Mouse (Mus musculus) gastrocnemius, postnatal 10 days (tissue): Measurements from ENCODE around the gene C130032M10Rik. TPM values are rescaled to one million over a fixed set of nuclear protein-coding genes. Genes with fewer than 3 reads are reported as not detected.
A peak's percentile ranks its signal among the peaks of the same experiment; 100 is the strongest.

Experiments
- DNase-seq: peaks from one replicate; pipeline ENCODE4 v3.0.0; 2021; ENCODE audit warnings: mixed read lengths
- long read RNA-seq, 2 experiments: library from polyadenylated mRNA; stranded (forward); transcript quantifications; one replicate each; pipeline ENCODE4 v2.0.0; 2021
- total RNA-seq, 2 experiments: library from RNA; stranded (reverse); gene quantifications; 2 replicates each; pipeline ENCODE4 v1.2.3; 2021

Gene C130032M10Rik
- not detected for total RNA-seq
- long read RNA-seq, experiment 1, result 0 reads
- long read RNA-seq, experiment 2, result 0 reads

DNA sequence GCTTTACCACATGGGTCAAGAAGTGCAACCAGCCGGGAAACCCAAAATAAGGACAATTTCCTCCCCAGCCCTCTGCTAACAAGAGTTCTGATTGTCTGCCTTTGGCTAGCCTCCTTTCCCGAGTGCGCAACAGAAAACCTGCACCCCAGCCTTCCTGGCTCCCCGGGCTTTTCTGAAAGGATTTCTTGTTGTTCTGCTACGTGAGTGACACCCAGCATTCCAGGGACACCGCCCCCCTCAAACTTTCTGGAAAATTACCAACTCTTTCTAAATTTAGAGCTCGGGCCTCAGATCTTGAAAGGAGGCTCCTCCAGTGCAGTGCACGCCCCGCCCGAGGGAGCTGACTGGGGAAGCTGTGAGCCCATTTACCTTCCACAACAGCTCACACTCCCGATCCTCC is at the start of gene C130032M10Rik:
C130032M10Rik (plus strand) TSS at position 334 of the 400 bp plus-strand sequence.
- DNase-seq, result no peak

DNA sequence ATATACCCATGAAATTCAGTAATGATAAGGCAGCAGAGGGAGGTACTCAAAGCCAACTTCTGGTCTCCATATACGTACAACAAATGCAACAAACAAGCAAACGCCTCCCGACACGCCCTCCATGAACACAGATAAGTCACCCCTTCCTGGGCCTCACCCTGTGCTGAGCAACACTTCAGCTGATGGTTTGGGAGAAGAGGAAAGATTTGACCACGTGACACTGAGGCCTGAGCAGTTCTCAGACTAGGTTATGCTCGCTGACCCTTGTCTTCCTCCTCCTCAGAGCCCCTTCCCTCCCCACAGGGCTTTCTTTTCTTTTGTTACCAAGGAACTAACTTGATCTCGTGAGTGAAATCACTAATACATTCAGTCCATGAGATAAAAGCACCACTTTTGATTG is 48.6 kb upstream of the C130032M10Rik start:
- no peak for DNase-seq

DNA sequence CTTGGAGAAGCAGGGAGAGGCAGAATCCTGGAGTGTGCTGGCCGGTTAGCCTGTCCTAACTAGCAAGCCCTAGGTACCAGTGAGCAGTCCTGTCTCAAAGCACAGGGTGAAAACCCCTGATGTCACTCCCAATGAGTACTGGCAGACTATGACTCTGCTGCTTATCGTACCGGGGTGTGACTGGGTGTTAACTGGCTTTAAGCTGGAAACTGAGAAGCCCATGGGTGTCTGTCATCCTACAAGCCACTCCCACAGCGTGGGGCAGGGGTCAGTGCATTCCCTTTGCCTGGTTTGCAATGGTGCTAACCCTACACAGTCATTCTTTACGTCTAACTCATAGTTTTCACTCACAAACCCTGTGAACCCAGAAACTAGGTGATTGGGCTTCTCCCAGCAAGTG is 47.3 kb upstream of the C130032M10Rik start:
- no peak for DNase-seq

DNA sequence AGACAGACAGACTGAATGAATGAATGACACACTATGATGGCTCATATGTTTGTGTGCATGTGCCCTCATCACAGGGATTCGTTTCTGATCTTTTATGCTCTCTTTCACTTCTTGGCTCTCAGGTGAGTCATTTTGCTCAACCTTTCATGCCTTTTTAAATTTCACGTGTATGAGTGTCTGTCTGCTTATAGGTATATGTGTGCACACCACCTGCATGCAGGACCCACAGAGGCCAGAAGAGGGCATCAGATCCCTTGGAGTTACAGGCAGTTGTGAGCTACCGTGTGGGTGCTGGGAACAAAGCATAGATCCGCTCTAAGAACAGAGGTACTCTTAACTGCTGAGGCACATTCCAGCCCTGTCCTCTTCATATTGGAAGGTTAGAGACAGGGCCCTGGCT is 46.8 kb upstream of the C130032M10Rik start:
- DNase-seq, result no peak

DNA sequence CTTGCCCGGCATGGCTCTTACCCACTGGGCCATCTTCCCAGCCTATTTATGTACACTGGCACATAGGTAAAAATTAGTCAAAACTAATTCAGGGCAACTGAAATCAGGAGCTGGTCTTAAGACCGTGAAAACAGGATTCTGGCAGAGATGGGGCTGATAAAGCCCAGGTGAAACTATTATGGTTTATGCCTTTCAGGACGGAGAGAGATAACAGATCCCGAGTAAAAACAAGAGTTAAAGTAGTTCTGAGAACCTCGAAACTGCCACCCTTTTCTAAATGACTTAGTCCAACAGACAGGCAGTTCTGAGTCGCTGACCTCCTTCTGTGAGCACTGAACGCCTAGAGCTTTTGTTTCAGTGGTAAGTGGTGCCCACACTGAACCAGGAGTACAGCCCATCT is 43.6 kb upstream of the C130032M10Rik start:
- no peak for DNase-seq

DNA sequence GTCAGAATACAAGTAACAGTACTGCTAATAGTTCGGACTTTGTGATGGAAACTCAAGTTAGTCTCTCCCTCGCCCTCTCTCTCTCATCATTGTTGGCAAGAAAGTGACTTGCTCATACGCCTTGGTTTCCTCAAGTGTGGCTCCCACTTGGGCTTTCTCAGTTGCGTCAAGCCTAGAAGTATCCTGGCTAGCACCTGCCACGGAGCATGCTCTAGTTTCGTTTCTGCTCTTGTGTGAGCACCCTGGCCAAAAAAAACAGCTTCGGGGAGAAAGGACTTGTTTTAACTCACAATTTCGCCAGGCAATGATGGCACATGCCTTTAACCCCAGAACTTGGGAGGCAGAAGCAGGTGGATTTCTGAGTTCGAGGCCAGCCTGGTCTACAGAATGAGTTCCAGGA is 38.5 kb upstream of the C130032M10Rik start:
- no peak for DNase-seq

DNA sequence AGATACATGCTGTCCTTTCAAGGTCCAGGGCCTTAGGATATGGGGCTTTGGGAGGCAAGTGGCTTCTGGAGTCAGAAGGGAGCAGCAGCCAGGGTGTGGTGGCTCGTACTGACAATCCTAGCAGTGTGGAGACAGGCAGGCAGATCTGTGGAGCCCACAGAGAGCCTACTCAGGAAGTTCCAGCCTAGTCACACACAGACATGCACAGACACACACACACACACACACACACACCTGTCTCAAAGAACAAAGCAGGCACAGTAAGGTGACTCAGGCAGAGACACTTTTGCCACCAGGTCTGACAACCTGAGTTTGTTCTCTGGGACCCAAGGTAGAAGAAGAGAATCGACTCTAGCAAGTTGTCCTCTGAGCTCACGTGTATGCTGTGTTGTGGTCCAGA is 34.6 kb upstream of the C130032M10Rik start:
- DNase-seq, result no peak

DNA sequence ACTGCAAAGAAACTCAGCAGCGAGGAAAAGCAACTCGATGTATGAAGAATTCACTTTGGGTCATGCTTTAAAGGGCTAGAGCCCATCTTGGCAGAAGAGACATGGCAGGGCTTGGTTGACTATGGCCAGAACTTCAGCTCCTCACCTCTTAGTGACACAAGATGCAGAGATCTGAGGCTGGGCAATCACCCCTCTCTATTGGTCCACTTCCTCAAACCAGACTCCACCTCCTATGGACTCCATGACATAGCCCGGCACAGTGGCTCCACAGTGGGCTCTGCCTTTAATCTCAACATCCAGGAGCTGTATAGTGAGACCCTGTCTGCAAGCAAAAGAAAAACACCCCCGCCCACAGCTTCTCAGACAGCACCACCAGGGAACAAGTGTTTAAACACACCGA is 30.7 kb upstream of the C130032M10Rik start:
- DNase-seq, result no peak

DNA sequence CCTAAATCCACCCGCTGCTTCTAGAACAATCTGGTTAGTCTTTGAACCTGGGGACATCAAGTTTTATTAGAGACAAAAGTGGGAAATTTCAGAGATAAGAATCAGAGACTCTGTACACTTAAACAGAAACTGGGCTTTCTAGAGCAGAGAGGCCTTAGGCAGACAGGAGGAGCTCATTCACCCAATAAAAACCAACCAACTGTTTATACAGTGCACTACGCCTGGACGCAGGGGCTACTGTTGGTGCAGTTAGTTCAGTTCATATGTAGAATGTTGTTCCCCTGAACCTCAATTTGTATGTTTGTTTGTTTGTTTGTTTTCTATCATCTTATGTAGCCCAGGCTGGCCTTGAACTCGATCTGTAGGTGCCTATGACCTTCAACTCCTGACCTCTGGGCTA is 28.7 kb upstream of the C130032M10Rik start:
- no peak for DNase-seq

DNA sequence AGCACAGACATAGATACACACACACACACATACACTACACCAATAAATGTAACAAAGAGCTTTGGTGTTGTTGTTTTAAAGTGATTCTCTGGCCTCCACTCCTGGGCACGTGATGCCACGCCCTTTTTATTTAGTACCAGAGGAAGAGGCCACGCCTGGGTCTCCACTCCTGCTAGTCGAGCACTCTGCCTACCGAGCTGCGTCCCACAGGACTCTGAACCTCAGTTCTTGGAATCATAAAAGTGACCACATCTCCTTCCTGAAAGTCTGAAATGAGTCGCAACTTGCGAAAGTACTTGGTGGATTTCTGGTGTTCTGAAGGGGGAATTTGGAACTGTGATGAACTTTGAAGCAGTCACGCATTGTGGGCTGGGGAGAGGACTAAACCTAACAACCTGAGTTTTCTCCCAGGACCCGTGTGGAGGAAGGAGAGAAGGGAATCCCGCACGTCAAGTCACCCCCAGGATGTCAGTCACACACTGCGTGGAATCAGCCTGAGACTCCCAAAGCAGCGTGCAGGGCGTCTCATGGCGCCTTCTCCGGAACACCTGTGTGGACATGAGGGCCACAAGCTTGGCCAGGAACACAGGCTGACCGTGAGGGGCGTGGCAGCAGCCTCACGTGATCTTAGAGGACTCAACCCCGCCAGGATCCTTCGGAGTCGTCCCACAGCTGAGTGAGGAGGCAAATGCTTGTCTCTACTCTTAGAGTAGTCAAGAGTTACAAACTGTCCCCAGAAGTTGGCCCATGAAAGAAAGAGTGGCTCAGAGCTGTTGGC is 27.8 kb upstream of the C130032M10Rik start:
- no peak for DNase-seq

DNA sequence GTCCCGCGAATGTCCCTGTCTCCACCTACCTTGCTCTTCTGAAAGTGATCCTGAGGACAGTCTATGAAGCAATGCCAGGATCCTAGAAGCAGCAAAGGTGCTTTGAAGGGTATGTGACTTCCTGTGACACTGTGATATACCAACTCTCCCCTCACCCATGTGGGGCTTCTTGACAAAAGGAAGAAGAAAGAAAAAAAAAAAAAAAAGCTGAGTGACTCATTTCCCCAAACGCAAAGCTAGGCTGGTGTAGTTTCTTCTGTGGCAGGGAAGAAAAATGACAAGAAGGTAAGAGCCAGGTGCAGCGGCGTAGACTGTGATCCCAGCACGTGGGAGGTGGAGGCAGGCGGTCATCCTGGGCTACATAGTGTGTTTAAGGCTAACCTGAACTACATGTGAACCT is 19.0 kb upstream of the C130032M10Rik start:
- no peak for DNase-seq

DNA sequence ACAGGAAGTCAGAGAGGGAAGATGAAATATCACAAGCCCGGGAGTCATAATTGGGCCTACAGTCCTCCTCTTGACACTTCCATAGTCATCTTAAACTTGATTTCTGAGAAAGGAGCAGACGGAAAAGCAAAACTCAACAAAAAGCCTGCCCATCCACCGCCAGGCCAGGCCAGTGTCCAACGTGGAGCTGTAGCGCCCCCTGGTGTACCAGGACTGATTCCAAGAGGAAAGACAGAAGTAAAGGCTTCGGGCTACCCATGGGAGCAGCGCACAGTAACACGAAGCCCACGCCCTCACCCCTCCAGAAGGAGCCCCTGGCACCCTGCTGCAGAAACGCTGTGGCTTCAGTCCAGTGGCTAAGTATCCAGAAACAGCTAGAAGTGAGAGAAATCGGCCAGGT is 17.3 kb upstream of the C130032M10Rik start:
- peak; percentile 94 for DNase-seq

DNA sequence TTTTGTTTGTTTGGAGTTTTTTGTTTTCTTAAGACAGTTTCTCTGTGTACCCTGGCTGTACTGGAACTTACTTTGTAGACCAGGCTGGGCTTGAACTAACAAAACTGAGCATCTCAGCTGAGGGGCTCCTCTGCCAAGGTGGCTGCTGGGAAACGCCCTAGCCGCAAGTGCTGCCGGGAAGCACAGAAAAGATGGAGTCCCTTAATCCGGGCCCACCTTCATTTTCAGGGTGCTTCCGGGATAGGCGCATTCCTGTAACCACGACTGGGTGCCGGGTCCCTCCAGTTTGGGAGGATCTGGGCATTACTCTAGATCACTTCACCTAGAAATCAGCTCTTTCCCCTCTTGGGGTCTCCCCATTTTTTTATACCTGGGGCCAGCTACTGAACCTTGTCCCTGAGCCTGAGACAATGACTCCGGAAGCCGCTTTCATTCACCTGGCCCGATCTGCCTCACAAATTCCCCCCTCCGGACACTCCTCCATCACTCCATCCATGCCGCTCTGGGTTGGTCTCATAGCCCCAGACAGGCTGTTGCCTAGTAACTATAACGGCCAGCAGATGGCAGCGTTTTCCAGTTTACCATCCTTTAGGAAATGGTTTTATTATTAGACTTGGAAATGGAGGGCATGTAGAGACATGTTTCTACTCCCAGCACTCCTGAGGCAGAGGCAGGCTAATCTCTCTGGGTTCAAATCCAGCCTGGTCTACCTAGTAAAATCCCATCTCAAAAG is 15.5 kb upstream of the C130032M10Rik start:
- DNase-seq, result peak; percentile 64

DNA sequence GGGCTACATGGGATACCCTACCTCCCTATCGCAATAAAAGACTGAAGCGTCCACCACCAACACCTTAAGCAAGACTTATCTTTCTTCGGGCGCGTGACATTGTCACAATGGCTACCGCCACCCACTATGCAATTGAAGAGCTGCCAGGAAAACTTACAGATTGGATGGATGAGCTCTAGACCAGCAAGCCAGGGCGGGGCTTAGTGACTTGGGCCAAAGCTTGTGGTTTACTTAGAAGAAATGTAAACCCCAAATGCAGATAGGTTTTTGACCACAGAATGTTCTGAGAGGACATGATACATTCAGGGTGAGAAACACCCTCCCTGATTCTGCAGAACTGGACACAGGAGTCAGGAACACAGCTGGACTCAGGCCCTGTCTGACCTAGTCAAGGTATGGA is 14.4 kb upstream of the C130032M10Rik start:
- DNase-seq, result no peak

DNA sequence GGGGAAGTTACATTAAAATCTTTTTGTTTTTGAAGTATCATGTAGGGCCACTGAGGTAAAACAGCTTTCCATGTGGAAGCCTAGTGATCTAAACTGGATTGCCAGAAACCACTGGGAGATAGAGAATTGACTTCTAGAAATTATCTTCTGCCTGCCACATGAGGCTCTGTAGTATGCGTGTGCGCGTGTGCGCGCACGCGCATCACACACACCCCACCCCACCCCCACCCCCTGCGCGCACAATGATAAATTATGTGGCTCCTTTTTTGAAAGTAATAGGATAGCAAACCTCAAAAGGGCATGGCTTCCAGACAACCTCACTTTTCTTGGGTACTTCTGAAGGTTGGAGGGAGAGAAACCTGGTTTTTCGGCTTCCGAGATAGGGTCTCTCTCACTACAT is 13.6 kb upstream of the C130032M10Rik start:
- no peak for DNase-seq

DNA sequence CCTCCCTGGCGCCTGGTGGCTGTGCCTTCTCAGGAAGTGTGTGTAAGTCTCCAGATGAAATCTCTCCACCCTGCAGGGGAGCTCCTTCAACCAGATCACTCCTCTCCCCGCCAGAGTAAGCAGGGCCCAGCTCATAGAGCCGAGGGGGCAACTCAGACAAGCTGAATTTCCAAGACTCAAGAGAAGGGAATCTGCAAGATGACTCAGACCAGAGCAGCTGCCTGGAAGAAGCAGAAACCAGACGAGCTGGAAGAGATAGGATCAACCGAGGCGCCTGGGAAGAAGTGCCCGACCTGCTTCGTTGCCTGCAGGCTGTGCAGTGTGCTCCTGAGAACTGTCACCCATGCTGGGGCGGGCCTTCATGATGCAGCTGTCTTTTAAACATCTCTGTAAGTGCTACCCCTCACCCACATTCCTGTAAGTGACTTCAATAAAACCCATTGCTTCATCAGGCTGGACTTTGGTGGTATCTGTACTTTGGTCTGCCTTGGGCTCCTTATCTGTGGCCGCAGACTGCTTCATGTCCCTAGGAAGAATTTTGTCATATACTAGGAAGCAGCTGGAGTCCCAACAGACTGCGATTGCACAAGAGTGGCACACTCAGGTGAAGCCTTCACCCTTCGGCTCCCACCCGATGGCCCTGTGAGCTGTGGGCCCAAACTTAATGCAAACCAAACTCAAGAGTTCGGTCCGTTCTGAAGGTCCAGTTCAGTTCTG is 12.6 kb upstream of the C130032M10Rik start:
- DNase-seq, result no peak

DNA sequence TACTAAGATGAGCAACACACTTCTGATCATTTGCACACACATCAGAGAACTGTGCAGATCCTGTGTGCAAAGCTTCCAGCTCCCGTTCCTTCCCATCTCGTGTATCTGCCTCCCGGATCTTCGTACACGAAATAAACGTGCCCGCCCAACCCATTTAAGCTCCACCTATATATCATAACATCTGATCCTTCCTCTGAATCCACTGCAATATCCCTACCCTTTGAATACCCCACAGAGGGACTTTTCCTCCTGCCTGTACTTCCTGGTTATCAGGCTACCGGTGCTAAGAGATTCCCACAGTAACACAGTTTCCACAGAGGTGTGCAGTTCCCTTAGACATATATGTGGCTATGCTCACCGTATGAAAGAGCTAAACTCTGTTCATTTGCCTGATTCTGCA is 10.7 kb upstream of the C130032M10Rik start, which contains the start of gene Ccr4:
Ccr4 (minus strand) TSS at position 101 of the 400 bp plus-strand sequence.
- DNase-seq, result no peak

DNA sequence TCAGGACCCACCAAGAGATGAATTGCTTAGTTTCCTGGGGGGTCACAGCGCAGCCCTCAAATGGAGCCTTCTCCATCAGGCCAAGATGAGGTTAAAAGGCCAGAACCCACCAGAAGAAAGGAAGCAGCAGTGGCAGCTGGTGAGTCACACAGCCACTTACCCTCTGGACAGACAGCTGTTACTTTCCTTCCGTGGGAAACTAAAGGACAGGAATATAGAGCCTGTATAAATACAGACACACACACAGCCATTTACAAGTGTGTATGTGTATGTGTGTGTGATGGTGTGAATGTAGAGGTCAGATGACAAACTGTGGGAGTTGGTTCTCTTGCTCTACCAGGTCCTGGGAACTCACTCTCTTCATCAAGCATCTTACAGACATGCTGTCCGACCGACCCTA is 8.9 kb upstream of the C130032M10Rik start:
- no peak for DNase-seq

DNA sequence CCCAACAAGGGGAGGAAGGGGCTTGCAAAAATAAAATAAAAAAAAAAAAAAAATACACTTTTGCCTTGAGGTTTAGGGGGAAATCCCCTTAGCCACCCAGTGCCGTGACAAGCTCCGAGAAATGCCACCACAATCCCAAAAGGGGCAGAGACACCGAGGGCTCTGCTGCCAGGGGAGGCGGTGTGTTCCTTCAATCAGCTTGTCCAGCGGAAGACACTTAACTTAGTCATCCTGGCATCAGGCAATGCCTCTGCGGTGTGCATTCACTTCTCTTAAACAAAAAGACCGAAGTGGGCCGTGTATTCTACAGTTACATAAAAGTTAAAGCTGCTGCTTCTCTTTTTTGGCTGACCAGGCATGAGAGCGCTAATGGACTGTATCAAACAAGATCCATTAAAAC is 8.1 kb upstream of the C130032M10Rik start:
- DNase-seq, result no peak

DNA sequence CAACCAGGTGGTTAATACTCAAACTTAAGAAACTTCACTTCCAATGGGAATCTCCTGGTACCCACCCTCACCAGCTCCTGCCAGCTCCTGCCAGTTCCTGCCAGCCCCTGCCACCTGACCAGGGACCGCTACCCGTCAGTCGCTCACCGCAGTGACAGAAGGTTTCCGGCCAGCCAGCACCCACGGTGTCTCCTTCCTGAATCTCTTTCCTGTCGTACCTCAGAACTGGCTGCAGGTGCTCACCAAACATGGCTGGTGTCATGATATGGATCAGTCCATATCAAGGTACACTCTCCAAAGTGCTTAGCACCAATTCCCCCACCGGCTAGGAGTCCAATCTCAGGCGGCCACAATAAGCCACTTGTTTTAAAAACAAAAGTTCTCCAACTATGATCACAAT is 5.7 kb upstream of the C130032M10Rik start:
- DNase-seq, result no peak

DNA sequence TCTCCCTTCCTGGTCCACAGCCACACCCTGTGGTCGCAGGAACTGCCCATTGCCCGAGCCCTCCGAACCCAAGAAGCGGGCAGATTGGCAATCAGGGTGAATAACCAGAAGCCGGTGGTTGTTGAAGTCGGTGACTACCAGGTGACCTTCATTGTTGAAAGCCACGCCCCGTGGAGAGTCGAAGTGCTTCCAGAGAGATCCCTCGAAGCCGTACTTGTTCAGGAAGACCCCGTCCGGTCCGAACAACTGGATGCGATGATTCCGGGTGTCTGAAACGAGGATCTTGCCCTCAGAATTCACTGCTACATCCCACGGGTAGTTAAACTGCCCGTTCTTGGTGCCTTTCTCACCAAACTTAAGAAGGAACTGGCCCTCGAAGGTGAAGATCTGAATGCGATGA is 2.7 kb upstream of the C130032M10Rik start:
- DNase-seq, result no peak

DNA sequence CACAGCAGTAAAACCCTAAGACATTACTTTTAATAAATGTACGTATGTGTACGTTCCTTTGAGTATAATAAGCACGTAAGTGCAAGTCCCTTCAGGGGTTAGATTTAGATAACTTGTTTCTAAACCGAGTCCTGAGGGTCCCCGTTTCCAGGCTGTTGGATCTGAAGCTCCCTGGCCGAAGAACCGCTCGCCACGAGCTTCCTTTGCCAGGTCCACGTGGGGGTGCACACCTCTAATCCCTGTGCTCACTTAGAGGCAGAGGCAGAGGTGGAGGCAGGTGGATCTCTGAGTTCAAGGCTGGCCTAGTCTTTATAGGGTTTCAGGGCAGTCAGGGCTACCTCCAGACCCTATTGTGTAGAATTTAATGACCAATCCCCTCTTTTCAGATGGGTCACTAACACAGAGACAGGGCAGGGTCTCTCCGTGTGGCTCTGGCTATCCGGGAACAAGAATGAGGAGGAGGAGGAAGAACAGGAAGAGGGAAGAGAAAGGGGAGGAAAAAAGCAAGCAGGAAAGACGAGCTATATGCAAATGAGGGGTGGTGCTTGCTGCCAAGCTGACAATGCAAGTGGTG is 2.5 kb downstream of the C130032M10Rik start:
- DNase-seq, result no peak
